Mouse (Mus musculus): ENCODE measurements at regions not wholly inside any gene's neighbourhood (a gene's known extent, or its start where the extent isn't known, plus 50 kb on each side); places are given as distances from the start of the nearest gene placed in this dataset.
A peak's percentile ranks its signal among the peaks of the same experiment; 100 is the strongest.

DNA sequence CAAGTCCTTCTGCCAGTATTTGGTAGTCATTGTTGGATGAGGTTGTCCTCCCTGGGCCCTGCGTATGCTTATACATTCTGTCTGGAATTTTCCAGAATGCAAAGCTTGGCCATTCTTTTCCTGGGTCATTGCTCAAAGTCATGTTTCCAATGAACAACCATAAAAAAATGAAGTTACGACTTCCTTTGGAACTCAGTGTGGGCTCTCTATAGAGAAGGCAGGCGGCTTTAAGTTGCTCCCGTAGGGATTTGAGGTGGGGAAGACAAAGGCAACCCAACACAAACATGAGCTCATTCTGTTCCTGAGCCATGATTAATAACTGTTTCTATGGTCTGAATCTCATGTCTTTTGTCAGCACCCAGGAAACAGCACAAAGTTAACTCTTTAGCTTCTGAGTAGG, 204.3 kb downstream of the Hhipl2 start:
- DNase-seq (ENCODE audit: low spot score in 2 of 2), result no peak

GRCm38 (mm10) chr1:183624266-183624665, 206.3 kb downstream of the Hhipl2 start:
- DNase-seq (ENCODE audit: low spot score in 2 of 2), result no peak

- DNase-seq (ENCODE audit: low spot score in 2 of 2), result no peak
Observed at GRCm38 (mm10) chr1:183633810-183634209, 215.8 kb downstream of the Hhipl2 start.

- no peak for DNase-seq (ENCODE audit: low spot score in 2 of 2)
Observed at GRCm38 (mm10) chr1:183634836-183635235, 216.8 kb downstream of the Hhipl2 start.

GRCm38 (mm10) chr1:183637214-183637613, 219.2 kb downstream of the Hhipl2 start:
- DNase-seq (ENCODE audit: low spot score in 2 of 2), result no peak

DNA sequence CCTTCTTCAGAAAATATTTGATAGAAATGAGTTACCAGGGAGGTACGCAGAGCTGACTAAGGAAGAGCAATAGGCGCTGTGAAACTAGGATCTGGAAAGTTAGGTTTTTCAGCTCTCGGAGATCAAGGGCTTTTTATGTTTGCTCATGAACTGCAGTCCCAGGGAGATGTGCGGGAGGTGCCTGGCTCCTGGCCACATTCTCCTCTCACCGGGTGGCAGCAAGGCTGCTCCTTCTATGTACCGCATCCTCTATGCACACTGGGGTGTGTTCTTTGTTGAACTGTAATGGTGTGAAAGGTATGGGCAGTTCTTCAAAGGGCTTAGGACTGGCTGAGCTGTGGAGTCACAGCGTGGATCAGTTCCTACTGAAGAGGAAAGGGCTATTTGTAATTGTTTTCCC, 221.3 kb downstream of the Hhipl2 start:
- peak in 1 of 2 experiments; percentile 3 for DNase-seq (ENCODE audit: low spot score in 2 of 2)

DNA sequence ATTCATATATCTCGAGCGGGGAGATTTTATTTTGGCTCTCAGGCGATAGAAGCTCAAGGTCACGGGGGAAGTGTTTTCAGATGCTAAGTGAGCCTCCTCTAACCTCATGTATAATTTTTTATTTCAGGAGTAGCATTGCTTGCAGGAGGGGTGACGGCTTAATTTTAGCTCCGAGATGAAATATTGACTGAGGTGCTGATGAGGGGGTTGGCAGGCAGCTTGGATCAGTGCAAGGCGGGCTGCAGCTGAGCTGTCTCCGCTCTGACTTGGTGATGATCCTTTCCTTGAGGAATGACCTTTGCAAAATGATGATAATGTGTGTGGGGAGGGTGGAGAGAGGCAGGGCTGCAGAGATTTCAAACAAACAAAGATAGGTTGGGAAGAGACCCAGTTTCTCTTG, 222.6 kb downstream of the Hhipl2 start:
- DNase-seq (ENCODE audit: low spot score in 2 of 2), result no peak

DNA sequence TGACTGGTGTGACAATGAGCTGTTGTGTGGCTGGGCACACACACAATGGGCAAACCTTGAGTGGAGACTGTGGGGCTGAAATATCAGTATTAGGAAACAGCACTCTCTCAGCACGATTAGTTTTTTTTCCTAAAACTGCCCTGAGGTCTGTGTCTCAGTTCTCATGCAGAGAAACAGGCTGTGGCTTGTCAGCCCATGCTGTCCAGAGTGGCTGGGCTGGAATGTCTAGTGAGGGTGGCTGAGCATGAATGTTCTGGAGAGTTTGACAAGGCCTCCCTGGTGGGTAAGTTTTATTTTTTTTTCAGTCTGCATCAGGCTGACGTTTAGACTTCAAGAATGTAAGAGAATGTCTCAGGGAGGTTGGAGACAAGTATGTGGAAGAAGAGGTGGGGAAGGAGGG, 226.0 kb downstream of the Hhipl2 start:
- DNase-seq (ENCODE audit: low spot score in 2 of 2), result peak; percentile 6 to 55

DNA sequence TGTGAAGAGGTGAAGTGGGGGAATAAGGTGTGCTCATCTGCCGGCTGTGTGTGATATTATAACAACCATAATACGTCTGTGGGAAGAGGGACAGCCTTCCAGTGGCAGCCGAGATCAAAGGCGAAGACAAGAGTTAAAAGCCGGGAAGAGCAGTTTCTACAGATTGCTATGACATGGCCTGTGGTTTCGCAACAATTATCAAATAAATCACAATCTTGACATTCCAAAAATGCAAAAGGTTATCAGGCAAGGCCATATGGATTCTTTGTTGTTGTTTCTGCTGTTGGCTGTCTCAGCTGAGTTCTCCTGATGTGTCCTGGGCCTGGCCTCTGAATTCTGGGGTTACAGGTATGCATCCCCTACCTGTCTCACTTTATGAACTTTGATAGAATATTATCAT, 235.9 kb downstream of the Hhipl2 start:
- DNase-seq (ENCODE audit: low spot score in 2 of 2), result no peak

- DNase-seq (ENCODE audit: low spot score in 2 of 2), result peak; percentile 35 to 50
Observed at GRCm38 (mm10) chr1:183657043-183657442, 239.0 kb downstream of the Hhipl2 start.

- no peak for DNase-seq (ENCODE audit: low spot score in 2 of 2)
Observed at GRCm38 (mm10) chr1:183660541-183660940, 242.5 kb downstream of the Hhipl2 start.

- no peak for DNase-seq (ENCODE audit: low spot score in 2 of 2)
Observed at GRCm38 (mm10) chr1:183662369-183663043, 244.5 kb downstream of the Hhipl2 start.

- DNase-seq (ENCODE audit: low spot score in 2 of 2), result no peak
Observed at GRCm38 (mm10) chr1:183669271-183669670, 251.3 kb downstream of the Hhipl2 start.

DNA sequence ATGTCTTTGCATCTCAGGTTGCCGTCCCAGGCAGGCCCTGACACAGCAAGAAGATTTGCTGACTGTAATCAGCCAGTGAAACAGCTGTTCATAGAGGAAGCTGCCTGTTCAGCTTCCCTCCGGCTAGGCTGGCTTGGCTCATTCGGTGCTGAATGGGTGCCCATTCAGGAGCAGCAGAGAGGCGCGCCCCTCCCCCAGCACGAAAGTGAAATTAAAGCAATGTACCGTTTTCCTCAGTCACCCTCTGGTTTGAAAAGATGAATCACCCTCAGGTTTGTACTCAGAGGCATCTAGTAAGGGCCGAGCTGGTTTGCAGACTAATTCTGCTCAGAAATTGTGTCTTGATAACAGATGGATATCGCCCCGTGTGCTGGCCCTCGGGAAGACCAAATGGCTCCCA, 251.7 kb downstream of the Hhipl2 start:
- peak; percentile 45 to 52 for DNase-seq (ENCODE audit: low spot score in 2 of 2)

GRCm38 (mm10) chr1:183670542-183670941, 252.5 kb downstream of the Hhipl2 start:
- DNase-seq (ENCODE audit: low spot score in 2 of 2), result no peak

DNA sequence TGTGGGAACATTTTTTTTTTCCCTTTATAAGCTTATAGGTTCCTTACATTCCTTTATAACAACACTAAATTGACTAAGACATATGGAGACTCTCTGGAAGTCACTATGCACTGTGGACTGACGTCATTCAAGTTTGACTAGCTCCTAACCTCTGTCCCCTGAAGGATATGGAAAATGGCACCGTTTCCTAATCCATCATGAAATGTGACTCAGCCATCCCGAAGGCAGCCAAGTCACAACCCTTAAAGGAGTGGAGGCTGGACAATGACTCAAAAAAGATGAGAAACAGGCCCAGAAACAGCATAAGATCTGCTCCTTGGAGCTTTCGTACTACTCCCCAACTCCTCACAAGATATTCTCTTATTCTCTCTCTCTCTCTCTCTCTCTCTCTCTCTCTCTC, 253.5 kb downstream of the Hhipl2 start:
- peak in 1 of 2 experiments; percentile 15 for DNase-seq (ENCODE audit: low spot score in 2 of 2)

DNA sequence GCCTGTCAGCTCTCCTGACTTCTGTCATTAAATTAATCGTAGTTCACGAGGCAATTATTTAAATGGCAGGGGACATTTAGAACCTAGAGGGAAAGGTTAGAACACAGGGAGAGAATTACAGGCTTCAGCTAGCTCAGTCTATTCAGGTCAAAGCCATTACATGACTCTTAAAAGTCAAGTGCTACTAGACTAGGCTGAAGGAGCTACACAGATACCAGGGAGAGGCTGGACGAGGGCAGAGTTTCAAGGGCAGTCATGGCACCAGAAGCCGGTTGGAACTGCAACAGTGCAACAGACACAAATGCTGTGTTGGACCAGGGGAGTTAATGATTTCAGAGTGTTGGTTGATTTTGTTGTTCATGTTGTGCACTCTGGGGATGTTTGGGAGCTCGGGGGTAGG, 254.5 kb downstream of the Hhipl2 start:
- no peak for DNase-seq (ENCODE audit: low spot score in 2 of 2)

GRCm38 (mm10) chr1:183677585-183677984, 259.6 kb downstream of the Hhipl2 start:
- no peak for DNase-seq (ENCODE audit: low spot score in 2 of 2)

DNA sequence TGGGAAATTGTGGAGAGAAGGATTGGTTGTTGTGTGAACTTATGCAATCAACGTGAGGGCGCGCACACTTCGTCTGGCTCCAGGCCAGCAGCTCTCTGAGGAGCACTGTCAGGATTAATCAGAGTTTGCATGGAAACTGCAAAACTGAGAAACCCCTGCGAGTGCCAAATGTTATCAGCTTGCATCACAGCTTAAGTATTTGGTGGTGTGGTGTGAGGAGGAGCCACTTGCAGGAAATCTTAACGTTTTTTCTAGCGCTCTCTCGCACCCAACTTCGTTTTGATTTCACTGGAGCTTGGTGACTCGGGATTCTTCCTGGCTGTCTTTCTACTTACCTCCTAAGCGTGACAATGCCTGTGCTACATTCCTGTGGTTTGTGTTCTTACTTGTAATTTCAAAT, 261.9 kb downstream of the Hhipl2 start:
- DNase-seq (ENCODE audit: low spot score in 2 of 2), result peak; percentile 41 to 53

DNA sequence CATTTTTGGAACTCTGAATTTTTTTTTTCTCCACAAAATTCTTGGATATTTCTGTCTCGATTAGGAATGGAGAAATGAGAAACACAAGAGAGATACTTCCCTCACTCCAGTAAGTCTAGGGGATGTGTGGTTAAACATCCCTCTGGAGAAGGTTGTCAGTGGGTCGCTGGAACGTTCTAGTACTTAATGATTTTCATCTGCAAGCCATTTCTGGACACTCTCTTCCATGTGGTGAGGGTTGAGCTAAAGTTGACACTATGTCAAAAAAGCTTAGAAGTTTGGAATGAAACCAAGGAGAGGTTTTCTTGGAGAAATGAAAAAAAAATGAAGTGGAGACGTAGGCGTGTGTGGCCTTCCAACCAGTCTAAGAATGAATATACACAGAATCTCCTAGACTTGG, 268.0 kb downstream of the Hhipl2 start:
- DNase-seq (ENCODE audit: low spot score in 2 of 2), result no peak

DNA sequence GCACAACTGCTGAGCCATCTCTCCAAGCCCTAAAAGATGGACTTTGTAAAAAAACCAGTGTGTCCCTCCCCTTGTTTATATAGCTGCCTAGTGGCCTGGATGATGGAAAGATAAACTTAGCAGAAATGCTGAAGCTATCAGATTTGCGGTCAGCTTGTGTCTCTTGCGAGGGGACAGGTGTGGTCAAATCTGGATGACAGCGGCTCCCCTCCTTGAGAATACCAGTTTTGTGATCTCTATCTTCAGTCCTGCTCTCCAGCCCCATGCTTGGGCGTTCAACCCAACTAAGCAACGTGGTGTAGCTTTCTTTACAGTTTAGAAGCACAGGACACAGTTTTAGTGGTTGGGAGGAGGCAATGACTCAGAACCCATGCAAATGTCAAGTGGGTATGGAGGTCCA, 274.7 kb downstream of the Hhipl2 start:
- no peak for DNase-seq (ENCODE audit: low spot score in 2 of 2)

DNA sequence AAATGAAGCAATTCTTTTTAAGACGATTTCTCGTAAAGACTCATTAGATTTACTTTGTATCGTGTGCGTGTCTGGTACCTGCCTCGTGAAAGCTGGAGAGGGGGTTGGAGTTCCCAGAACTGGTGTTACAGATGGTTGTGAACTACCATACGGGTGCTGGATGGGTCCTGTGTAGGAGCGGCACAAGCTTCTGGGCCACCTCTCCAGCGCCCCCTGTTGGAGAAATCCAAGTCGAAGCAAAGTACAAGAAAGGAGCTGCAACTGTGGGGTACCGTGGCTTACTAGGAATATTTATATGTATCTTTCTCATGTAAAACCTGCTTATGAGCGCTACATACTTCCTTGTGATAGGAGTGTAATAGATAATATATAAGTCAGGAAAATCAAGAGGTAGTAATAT, 281.3 kb downstream of the Hhipl2 start:
- DNase-seq (ENCODE audit: low spot score in 2 of 2), result no peak

DNA sequence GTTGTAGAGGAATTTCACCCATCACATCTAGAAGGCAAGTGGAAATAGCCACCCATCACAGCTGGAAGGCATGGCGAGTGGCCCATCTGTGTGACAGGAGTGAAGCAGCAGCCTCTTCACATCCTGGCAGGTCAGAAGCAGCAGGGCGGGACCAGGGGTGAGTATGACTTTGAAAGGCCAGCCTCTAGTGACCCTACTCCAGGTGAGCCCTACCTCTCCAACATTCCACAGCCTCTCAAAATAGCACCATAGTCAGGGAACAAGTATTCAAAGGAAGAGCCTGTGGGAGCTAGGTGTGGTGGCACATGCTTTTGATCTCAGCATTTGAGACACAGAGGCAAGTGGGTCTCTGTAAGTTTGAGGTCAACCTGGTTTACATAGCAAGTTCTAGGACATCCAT, 284.9 kb downstream of the Hhipl2 start:
- DNase-seq (ENCODE audit: low spot score in 2 of 2), result no peak

GRCm38 (mm10) chr1:183712895-183713294, 294.9 kb downstream of the Hhipl2 start:
- DNase-seq (ENCODE audit: low spot score in 2 of 2), result no peak
